Mouse (Mus musculus) urinary bladder, postnatal 36 days (tissue): Measurements from ENCODE around the gene Thsd4.

Source experiments
- DNase-seq, 2 experiments: peaks; one replicate each; pipeline ENCODE4 v3.0.0; 2022; ENCODE audit warnings: low spot score in 2 of 2, mixed read lengths in 1 of 2

Thsd4 gene

GRCm38 (mm10) chr9:60456651-60457050 lies 65.2 kb downstream of the Thsd4 start:
- no peak for DNase-seq

GRCm38 (mm10) chr9:60454406-60455076 lies 67.3 kb downstream of the Thsd4 start:
- peak in 1 of 2 experiments; percentile 41 for DNase-seq

GRCm38 (mm10) chr9:60449498-60449897 lies 72.3 kb downstream of the Thsd4 start:
- DNase-seq, result no peak

- DNase-seq, result peak in 1 of 2 experiments; percentile 8
These were observed 76.0 kb downstream of the Thsd4 start for GRCm38 (mm10) chr9:60445821-60446220.

- DNase-seq, result no peak
These were observed 80.5 kb downstream of the Thsd4 start for GRCm38 (mm10) chr9:60441274-60441902.

GRCm38 (mm10) chr9:60440506-60440905 lies 81.3 kb downstream of the Thsd4 start:
- no peak for DNase-seq

- DNase-seq, result no peak
These were observed 85.6 kb downstream of the Thsd4 start for GRCm38 (mm10) chr9:60436246-60436645.

GRCm38 (mm10) chr9:60434093-60434492 lies 87.8 kb downstream of the Thsd4 start:
- DNase-seq, result no peak

- no peak for DNase-seq
These were observed 89.9 kb downstream of the Thsd4 start for GRCm38 (mm10) chr9:60431924-60432323.

GRCm38 (mm10) chr9:60430017-60430416 lies 91.8 kb downstream of the Thsd4 start:
- no peak for DNase-seq

GRCm38 (mm10) chr9:60414076-60414755 lies 107.6 kb downstream of the Thsd4 start:
- DNase-seq, result no peak

- DNase-seq, result no peak
These were observed 110.8 kb downstream of the Thsd4 start for GRCm38 (mm10) chr9:60410872-60411635.

- peak in 1 of 2 experiments; percentile 28 for DNase-seq
These were observed 114.5 kb downstream of the Thsd4 start for GRCm38 (mm10) chr9:60407374-60407773.

- DNase-seq, result peak; percentile 26 to 29
These were observed 116.1 kb downstream of the Thsd4 start for GRCm38 (mm10) chr9:60405777-60406176.

- no peak for DNase-seq
These were observed 119.2 kb downstream of the Thsd4 start for GRCm38 (mm10) chr9:60402681-60403080.

- DNase-seq, result no peak
These were observed 121.8 kb downstream of the Thsd4 start for GRCm38 (mm10) chr9:60400001-60400400.

GRCm38 (mm10) chr9:60398073-60398472 lies 123.8 kb downstream of the Thsd4 start:
- no peak for DNase-seq

- DNase-seq, result no peak
These were observed 125.8 kb downstream of the Thsd4 start for GRCm38 (mm10) chr9:60396096-60396495.

GRCm38 (mm10) chr9:60392916-60393315 lies 128.9 kb downstream of the Thsd4 start:
- no peak for DNase-seq

- DNase-seq, result no peak
These were observed 137.1 kb downstream of the Thsd4 start for GRCm38 (mm10) chr9:60384751-60385150.

- no peak for DNase-seq
These were observed 138.9 kb downstream of the Thsd4 start for GRCm38 (mm10) chr9:60382941-60383340.

GRCm38 (mm10) chr9:60382526-60382925 lies 139.3 kb downstream of the Thsd4 start:
- DNase-seq, result no peak
